ENCODE assay signal across 20 mouse cellular contexts in the genomic region with DNA sequence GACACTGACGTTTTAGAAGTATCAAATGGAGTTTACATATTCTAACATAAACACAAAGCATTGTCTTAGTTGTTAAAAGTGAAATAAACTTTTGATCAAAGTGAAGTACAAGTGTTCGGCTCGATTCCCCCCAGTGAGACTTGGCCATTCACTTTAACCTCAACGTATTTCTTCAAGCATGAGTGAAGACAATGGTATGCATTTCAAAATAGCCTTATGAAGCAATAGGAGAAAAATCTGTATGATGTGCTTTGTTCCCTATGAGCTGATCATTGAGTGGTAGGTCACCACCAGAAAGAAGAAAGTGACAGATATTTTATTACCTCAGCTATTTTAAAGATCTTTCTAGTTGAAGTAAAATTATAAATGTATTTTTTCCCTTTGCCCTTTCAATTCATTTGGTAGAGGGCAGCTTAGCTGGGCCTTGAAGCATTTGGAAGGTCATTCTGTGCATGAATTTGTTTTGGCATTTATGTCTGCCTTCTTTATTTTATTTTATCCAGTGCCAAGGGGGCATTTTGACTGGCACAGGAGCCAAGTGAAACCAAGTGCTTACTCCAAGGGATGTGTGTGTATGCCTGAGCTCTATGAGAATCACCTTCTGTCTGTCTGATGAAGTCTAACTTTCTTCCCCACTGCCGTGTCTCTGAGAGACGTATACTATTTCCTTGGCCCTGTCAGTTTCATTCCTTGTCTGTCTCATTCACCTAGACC.
DNase-seq lines count a peak whose midpoint lies in the region; TF ChIP-seq lines count a peak whose summit lies in the region.
"Had no signal": no experiment of that assay in that cellular context is flagged by ENCODE, and none has a peak within 500 bp of the region (broad histone marks: within the 10 kb centered on the region; RNA-seq: fewer than 3 reads in every experiment).

No protein-coding gene starts in this region.

- DNase-seq in adrenal gland, adult (ENCODE audit: inconsistent age in 2 of 2, low spot score in 1 of 2), result peak; percentile 64 to 86
- DNase-seq in adrenal gland, postnatal 4 days (ENCODE audit: low spot score in 2 of 2), result no peak
- DNase-seq in NIH3T3 (ENCODE audit: low read depth), result peak; percentile 36
- peak; percentile 29 to 44 for DNase-seq in adrenal gland, postnatal 36 days
- no peak for DNase-seq in urinary bladder, adult 18-20 months (ENCODE audit: low spot score in 2 of 2)
- no peak for DNase-seq in ovary, adult 18-20 months (ENCODE audit: low spot score)
- DNase-seq: cerebellum, adult 9-10 months; forebrain, postnatal 0 days; gastrocnemius, postnatal 14 days; lung, embryonic 14.5 days; right cerebral cortex, postnatal 4 days; thymus, postnatal 25 days had no signal

- H3K79me2 ChIP-seq in myocyte (ENCODE audit: control insufficient read depth, insufficient read depth), result no peaks in the 10 kb centered on the region

- no peaks in the 10 kb centered on the region for H3K36me3 ChIP-seq in myocyte (ENCODE audit: control insufficient read depth, insufficient read depth)
- H3K36me3 ChIP-seq: embryonic facial prominence, embryonic 15.5 days; limb, embryonic 13.5 days; midbrain, embryonic 13.5 days; stomach, embryonic 15.5 days had no signal

- TF ChIP-seq POLR2A in myocyte (IDR thresholded peaks at IDR 0.05; ENCODE audit: insufficient read length, low read depth), result no peak

- H3K4me3 ChIP-seq in myocyte, result no peak overlapping the region
- H3K4me3 ChIP-seq: embryonic facial prominence, embryonic 15.5 days; heart, adult 2 months; limb, embryonic 13.5 days; megakaryocyte, embryonic 14.5 days; midbrain, embryonic 13.5 days; stomach, embryonic 15.5 days had no signal

- peak overlapping the region; percentile 8 for H3K4me2 ChIP-seq in myocyte (ENCODE audit: low read depth)
- H3K4me2 ChIP-seq: embryonic facial prominence, embryonic 15.5 days; hindbrain, embryonic 14.5 days; limb, embryonic 13.5 days; lung, embryonic 14.5 days; midbrain, embryonic 13.5 days; stomach, embryonic 15.5 days had no signal

- H3ac ChIP-seq in myocyte (ENCODE audit: control insufficient read depth, insufficient read length), result no peak overlapping the region

- H3K27me3 ChIP-seq in myocyte (ENCODE audit: control insufficient read depth, insufficient read depth, insufficient read length), result no peaks in the 10 kb centered on the region
- H3K27me3 ChIP-seq: embryonic facial prominence, embryonic 15.5 days; limb, embryonic 13.5 days; megakaryocyte, embryonic 14.5 days; midbrain, embryonic 13.5 days; stomach, embryonic 15.5 days had no signal

TF ChIP-seq in myocyte, 11 proteins besides CTCF, POLR2A, EP300 and RAD21:
- no peak for TF ChIP-seq MYOD1 (IDR thresholded peaks at IDR 0.05; ENCODE audit: control insufficient read depth in 1 of 3, insufficient read length in 2 of 3, low read depth in 2 of 3)
- no peak for TF ChIP-seq MYOG (IDR thresholded peaks at IDR 0.05; ENCODE audit: control insufficient read depth in 1 of 3, insufficient read depth in 1 of 3, insufficient read length in 2 of 3, low read depth in 2 of 3)
- TF ChIP-seq E2F4 (IDR thresholded peaks at IDR 0.05; ENCODE audit: insufficient read depth), result no peak
- TF ChIP-seq CEBPB (IDR thresholded peaks at IDR 0.05; ENCODE audit: insufficient read depth, poor library complexity, severe bottlenecking), result peak; percentile 65; the same call in 1 of the 2 replicates
- no peak for TF ChIP-seq REST (IDR thresholded peaks at IDR 0.05; ENCODE audit: insufficient read depth, insufficient read length)
- TF ChIP-seq MAX (IDR thresholded peaks at IDR 0.05; ENCODE audit: low read depth), result no peak
- TF ChIP-seq POLR2AphosphoS2 (IDR thresholded peaks at IDR 0.05; ENCODE audit: insufficient read length, low read depth), result no peak

Comparison
In these comparisons a context has a peak if more than half of its experiments do, and no peak if none do; other contexts are left out.
1. DNase-seq: peak in adrenal gland, adult (2 of 2), NIH3T3 (single experiment) and adrenal gland, postnatal 36 days (2 of 2); none in adrenal gland, postnatal 4 days (0 of 2), urinary bladder, adult 18-20 months (0 of 2) and ovary, adult 18-20 months (single experiment).